Mouse (Mus musculus) brain, adult 10 weeks (tissue): ENCODE data around the gene AC140267.1. TPM values are rescaled to one million over a fixed set of nuclear protein-coding genes. Genes with fewer than 3 reads are reported as not detected.

ENCODE experiments used
- polyA plus RNA-seq: library from polyadenylated mRNA; stranded (reverse); fragments of 350-450 nt; fragmentation: Illumina TruSeq; extraction: RNeasy Lipid Tissue Mini Kit (QIAGEN cat#74804); gene quantifications from one replicate; pipeline ENCODE4 v1.2.3, GENCODE M21; 2015; ENCODE audit warnings: low read depth, low replicate concordance

Gene AC140267.1
- not detected for polyA plus RNA-seq

DNA sequence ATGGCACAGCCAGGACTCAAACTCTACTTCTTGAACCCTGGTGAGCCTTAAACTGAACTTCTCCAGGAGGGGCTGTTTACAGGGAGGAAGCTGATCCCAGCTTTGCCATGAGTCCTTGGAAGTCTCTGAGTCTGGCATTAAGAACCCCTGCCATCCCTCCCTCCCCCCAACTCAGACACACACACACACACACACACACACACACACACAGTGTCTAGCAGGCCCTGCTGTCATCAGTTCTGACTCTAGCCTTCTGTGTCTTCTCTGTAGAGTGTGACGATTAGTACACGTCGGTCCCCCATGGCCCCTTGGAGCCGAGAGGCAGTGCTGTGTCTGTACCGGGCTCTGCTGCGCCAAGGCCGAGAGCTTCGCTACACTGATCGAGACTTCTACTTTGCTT is at the start of gene AC140267.1:
TSS of gene AC140267.1 (plus strand) at position 301 of the 400 bp plus-strand sequence.

GRCm38 (mm10) chr15:80233733-80234509 is 1.7 kb upstream of the AC140267.1 start, which contains the start of gene Mief1:
TSS of gene Mief1 (plus strand) at chr15:80234018.

GRCm38 (mm10) chr15:80254847-80255645 is 19.4 kb downstream of the AC140267.1 start, which contains the start of gene Atf4:
TSS of gene Atf4 (plus strand) at chr15:80255184.

DNA sequence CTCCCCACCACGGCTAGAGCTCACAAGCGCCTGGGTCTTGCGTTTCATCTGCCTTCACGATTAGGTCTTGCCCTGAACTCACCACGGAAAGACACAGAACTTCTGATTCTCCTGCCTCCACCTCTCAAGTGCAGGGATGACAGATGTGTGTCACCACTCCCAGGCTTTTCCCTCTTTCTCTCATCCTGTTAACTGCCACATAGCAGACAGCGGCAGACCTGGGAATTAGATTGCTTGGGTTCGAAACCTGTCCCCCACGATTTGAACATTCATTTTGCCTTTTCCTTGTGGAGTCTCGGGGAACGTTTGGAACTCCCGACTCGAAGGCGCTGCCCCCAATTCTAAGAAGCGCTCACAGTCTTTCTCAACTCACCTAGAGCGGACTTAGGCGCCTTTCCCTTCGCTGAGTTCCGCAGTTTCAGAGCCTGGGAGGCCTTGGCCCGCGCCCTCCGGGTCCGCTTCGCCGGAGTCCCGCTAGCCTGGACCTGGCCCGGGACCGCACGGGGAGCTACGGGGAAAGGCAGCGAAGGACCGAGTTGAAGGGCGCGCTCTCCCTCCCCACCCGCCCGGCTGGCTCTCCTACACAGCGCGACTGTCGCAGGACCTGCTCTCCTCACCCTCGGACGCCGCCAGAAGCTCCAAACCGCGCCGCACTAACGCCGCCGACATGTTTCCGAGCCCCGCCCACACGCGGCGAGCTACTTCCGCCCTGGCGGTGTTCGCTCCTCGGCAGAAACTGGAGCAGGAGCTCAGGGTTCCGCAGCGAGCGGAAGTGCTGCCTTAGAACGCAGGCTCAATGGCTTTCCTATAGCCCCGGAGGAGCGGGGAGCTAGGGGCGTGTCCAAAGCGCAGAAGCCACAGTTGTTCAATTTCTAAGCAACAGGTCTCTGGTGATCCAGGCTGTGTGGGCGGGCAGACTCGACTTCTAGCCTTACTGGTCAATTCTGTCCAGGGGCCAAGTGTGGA is 28.3 kb downstream of the AC140267.1 start, which contains the start of gene Rps19bp1:
TSS of gene Rps19bp1 (minus strand) at position 706 of the 966 bp plus-strand sequence.

Other genes starting within 250 kb of the AC140267.1 start
- gene Pdgfb, start 220.9 kb upstream of the AC140267.1 start, polyA plus RNA-seq = 17.7 TPM
- 307 TPM for gene Syngr1, start 144.5 kb upstream of the AC140267.1 start, polyA plus RNA-seq
- gene Rpl3, start 144.0 kb upstream of the AC140267.1 start, polyA plus RNA-seq = 1,138 TPM
- 20.6 TPM for gene Tab1, start 102.7 kb upstream of the AC140267.1 start, polyA plus RNA-seq
- 83.1 TPM for gene Mgat3, start 62.1 kb upstream of the AC140267.1 start, polyA plus RNA-seq
- gene Mief1, start 1.8 kb upstream of the AC140267.1 start, polyA plus RNA-seq = 14.1 TPM
- gene Atf4, start 19.3 kb downstream of the AC140267.1 start, polyA plus RNA-seq = 207 TPM
- gene Rps19bp1, start 28.5 kb downstream of the AC140267.1 start, polyA plus RNA-seq = 46.0 TPM
- gene Cacna1i, start 51.4 kb downstream of the AC140267.1 start, polyA plus RNA-seq = 30.2 TPM